Mouse (Mus musculus): ENCODE measurements around the gene Fam110c.

- TF ChIP-seq CTCF (IDR thresholded peaks at IDR 0.05; ENCODE audit: low read depth) = no peak
- no peak for TF ChIP-seq EP300 (IDR thresholded peaks at IDR 0.05; ENCODE audit: low read depth)
These were observed 4.4 kb downstream of the Fam110c start for GRCm38 (mm10) chr12:31078030-31078429.
